Mouse (Mus musculus): Measurements from ENCODE around the gene Rassf3. TPM values are rescaled to one million over a fixed set of nuclear protein-coding genes. Genes with fewer than 3 reads are reported as not detected.

Rassf3 gene
- total and polyA plus RNA-seq, 2 experiments, result 13.4 to 20.0 TPM

DNA sequence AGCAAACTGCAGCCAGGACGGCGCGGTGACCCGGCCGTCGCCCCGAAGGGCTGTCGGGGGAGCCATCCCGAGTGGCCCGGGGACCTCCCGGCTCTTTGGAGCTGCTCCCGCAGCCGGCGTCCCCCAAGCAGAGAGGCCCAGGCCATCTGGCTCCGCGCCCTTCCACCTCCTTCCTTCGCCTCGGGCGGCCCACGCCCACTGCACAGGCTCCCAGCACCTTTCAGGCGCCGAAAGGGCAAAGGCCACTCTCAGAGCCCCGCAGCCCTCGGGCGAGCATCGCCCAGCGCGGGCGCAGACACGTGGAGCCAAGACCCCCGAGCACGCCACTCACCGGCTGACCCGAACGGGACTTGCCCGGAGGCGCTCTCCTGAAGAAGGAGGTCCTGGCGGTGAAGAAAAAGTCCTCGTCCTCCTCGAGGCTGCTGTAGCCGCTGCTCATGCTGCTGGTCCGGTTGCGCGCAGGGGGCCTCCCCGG, 438 bp downstream of the Rassf3 start:
- 0 out of 2 replicates have a peak, but pooled peaks have one; percentile 52 for TF ChIP-seq POLR2A (IDR thresholded peaks at IDR 0.05; ENCODE audit: extremely low read depth, insufficient read depth, low read length)
- TF ChIP-seq CTCF (IDR thresholded peaks at IDR 0.05; ENCODE audit: low read depth, low read length), result no peak
- Histone ChIP-seq H3K79me2 (ENCODE audit: control insufficient read depth, insufficient read depth, low read length) (peaks cover 31% of the 10 kb centered on the region; the same call in 1 of the 2 replicates), H3K36me3 (ENCODE audit: control insufficient read depth, insufficient read depth, low read length) (no peaks in the 10 kb centered on the region), H3K27ac (replicated peaks; ENCODE audit: insufficient read depth, low read depth, low read length) (peak overlapping the region; percentile 87), H3K4me3 (ENCODE audit: insufficient read depth, low read depth, low read length) (peak overlapping the region; percentile 91), H3K9ac (ENCODE audit: low read depth, low read length) (peak overlapping the region; percentile 79), H3K4me1 (ENCODE audit: control insufficient read depth, insufficient read depth, low read length) (peaks cover 24% of the 10 kb centered on the region), H3K27me3 (ENCODE audit: control insufficient read depth, insufficient read depth, low read length) (no peaks in the 10 kb centered on the region)
- peak; percentile 67 for DNase-seq (ENCODE audit: extremely low read depth, low read depth, low spot score)
- under 1% methylated on average over 45 of the region's 45 CpGs for WGBS

- Histone ChIP-seq H3K79me2 (ENCODE audit: control insufficient read depth, insufficient read depth, low read length) (peaks cover 33% of the 10 kb centered on the region; the same call in 1 of the 2 replicates), H3K9ac (ENCODE audit: low read depth, low read length) (peak overlapping the region; percentile 79), H3K36me3 (ENCODE audit: control insufficient read depth, insufficient read depth, low read length) (no peaks in the 10 kb centered on the region), H3K27ac (replicated peaks; ENCODE audit: insufficient read depth, low read depth, low read length) (peak overlapping the region; percentile 87), H3K4me3 (ENCODE audit: insufficient read depth, low read depth, low read length) (peak overlapping the region; percentile 91), H3K27me3 (ENCODE audit: control insufficient read depth, insufficient read depth, low read length) (no peaks in the 10 kb centered on the region), H3K4me1 (ENCODE audit: control insufficient read depth, insufficient read depth, low read length) (peaks cover 26% of the 10 kb centered on the region)
- TF ChIP-seq CTCF (IDR thresholded peaks at IDR 0.05; ENCODE audit: low read depth, low read length) (no peak), POLR2A (IDR thresholded peaks at IDR 0.05; ENCODE audit: extremely low read depth, insufficient read depth, low read length) (no peak)
- WGBS, result under 1% methylated on average over 31 of the region's 31 CpGs
- peak; percentile 70 for DNase-seq (ENCODE audit: extremely low read depth, low read depth, low spot score)
Observed at GRCm38 (mm10) chr10:121475101-121475671, 961 bp downstream of the Rassf3 start.

- no peaks in the 10 kb centered on the region for H3K27me3 ChIP-seq (ENCODE audit: control insufficient read depth, insufficient read depth, low read length)
- H3K9ac ChIP-seq (ENCODE audit: low read depth, low read length), result peak overlapping the region; percentile 79
- no peaks in the 10 kb centered on the region for H3K36me3 ChIP-seq (ENCODE audit: control insufficient read depth, insufficient read depth, low read length)
- no peak for DNase-seq (ENCODE audit: extremely low read depth, low read depth, low spot score)
- peaks cover 36% of the 10 kb centered on the region; the same call in 1 of the 2 replicates for H3K79me2 ChIP-seq (ENCODE audit: control insufficient read depth, insufficient read depth, low read length)
- H3K4me3 ChIP-seq (ENCODE audit: insufficient read depth, low read depth, low read length), result peak overlapping the region; percentile 91
- H3K27ac ChIP-seq (replicated peaks; ENCODE audit: insufficient read depth, low read depth, low read length), result peak overlapping the region; percentile 87
- peaks cover 33% of the 10 kb centered on the region for H3K4me1 ChIP-seq (ENCODE audit: control insufficient read depth, insufficient read depth, low read length)
- WGBS, result 3% methylated on average over 4 of the region's 4 CpGs
- no peak for TF ChIP-seq CTCF (IDR thresholded peaks at IDR 0.05; ENCODE audit: low read depth, low read length)
- TF ChIP-seq POLR2A (IDR thresholded peaks at IDR 0.05; ENCODE audit: extremely low read depth, insufficient read depth, low read length), result no peak
Observed at GRCm38 (mm10) chr10:121474288-121474687, 1.9 kb downstream of the Rassf3 start.

DNA sequence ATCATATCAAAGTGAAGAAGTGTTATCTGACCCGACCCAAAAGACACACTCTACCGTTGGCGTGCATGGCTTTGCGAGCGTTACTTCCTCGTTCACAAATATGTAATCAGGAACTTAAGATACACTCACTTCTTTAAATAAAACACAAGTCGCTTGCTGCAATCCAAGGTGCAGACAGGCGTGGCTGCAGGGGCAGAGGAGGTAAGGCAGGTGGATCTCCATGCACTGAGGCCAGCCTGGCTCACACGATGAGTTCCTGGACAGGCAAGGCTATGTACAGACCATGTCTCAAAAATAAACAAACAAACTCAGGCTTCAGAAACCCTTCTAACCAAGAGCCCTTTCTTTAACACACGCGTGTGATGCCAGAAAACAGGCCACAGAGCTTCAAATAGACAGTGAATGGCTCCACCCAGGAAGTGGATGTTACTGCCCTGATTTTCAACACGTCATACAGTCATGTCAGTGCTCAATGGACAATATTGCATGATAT, 2.4 kb downstream of the Rassf3 start:
- H3K79me2 ChIP-seq (ENCODE audit: control insufficient read depth, insufficient read depth, low read length), result peaks cover 37% of the 10 kb centered on the region; the same call in 1 of the 2 replicates
- H3K27me3 ChIP-seq (ENCODE audit: control insufficient read depth, insufficient read depth, low read length), result no peaks in the 10 kb centered on the region
- H3K4me3 ChIP-seq (ENCODE audit: insufficient read depth, low read depth, low read length), result peak overlapping the region; percentile 91
- 9% methylated on average over 12 of the region's 12 CpGs for WGBS
- TF ChIP-seq CTCF (IDR thresholded peaks at IDR 0.05; ENCODE audit: low read depth, low read length) (no peak), POLR2A (IDR thresholded peaks at IDR 0.05; ENCODE audit: extremely low read depth, insufficient read depth, low read length) (no peak)
- no peaks in the 10 kb centered on the region for H3K36me3 ChIP-seq (ENCODE audit: control insufficient read depth, insufficient read depth, low read length)
- H3K27ac ChIP-seq (replicated peaks; ENCODE audit: insufficient read depth, low read depth, low read length), result peak overlapping the region; percentile 87
- DNase-seq (ENCODE audit: extremely low read depth, low read depth, low spot score), result peak; percentile 62
- peaks cover 36% of the 10 kb centered on the region for H3K4me1 ChIP-seq (ENCODE audit: control insufficient read depth, insufficient read depth, low read length)
- peak overlapping the region; percentile 33 for H3K9ac ChIP-seq (ENCODE audit: low read depth, low read length)

- H3K9ac ChIP-seq (ENCODE audit: low read depth, low read length), result peak overlapping the region; percentile 30; the same call in 1 of the 2 replicates
- peaks cover 45% of the 10 kb centered on the region for H3K79me2 ChIP-seq (ENCODE audit: control insufficient read depth, insufficient read depth, low read length)
- DNase-seq (ENCODE audit: extremely low read depth, low read depth, low spot score), result no peak
- H3K4me1 ChIP-seq (ENCODE audit: control insufficient read depth, insufficient read depth, low read length), result peaks cover 42% of the 10 kb centered on the region
- TF ChIP-seq CTCF (IDR thresholded peaks at IDR 0.05; ENCODE audit: low read depth, low read length) (no peak), POLR2A (IDR thresholded peaks at IDR 0.05; ENCODE audit: extremely low read depth, insufficient read depth, low read length) (no peak)
- H3K27ac ChIP-seq (replicated peaks; ENCODE audit: insufficient read depth, low read depth, low read length), result peak overlapping the region; percentile 50; the same call in 1 of the 2 replicates
- H3K4me3 ChIP-seq (ENCODE audit: insufficient read depth, low read depth, low read length), result no peak overlapping the region
- H3K27me3 ChIP-seq (ENCODE audit: control insufficient read depth, insufficient read depth, low read length), result no peaks in the 10 kb centered on the region
- WGBS, result 54% methylated on average over 11 of the region's 11 CpGs
- no peaks in the 10 kb centered on the region for H3K36me3 ChIP-seq (ENCODE audit: control insufficient read depth, insufficient read depth, low read length)
Observed at GRCm38 (mm10) chr10:121472593-121473217, 3.4 kb downstream of the Rassf3 start.
